Mouse (Mus musculus) layer of hippocampus, postnatal 25 days (tissue): ENCODE data around the gene D430041D05Rik. TPM values are rescaled to one million over a fixed set of nuclear protein-coding genes. Genes with fewer than 3 reads are reported as not detected.
A peak's percentile ranks its signal among the peaks of the same experiment; 100 is the strongest.

Experiments used
- DNase-seq, 2 experiments: peaks; one replicate each; pipeline ENCODE4 v3.0.0; 2022; ENCODE audit warnings: mixed read lengths in 2 of 2, low spot score in 1 of 2; ENCODE audit errors: extremely low spot score in 1 of 2
- microRNA-seq, 2 experiments: library from miRNA; unstranded; fragments of <30 nt; microRNA quantifications; one replicate each; pipeline ENCODE4 v1.2.0; 2021
- total RNA-seq, 2 experiments: library from RNA; stranded (reverse); gene quantifications; 2 replicates each; pipeline ENCODE4 v1.2.3; 2021

The D430041D05Rik gene
- total RNA-seq, 2 experiments from 2014 or later, result 87.9 to 95.4 TPM

- DNase-seq, result no peak
These were observed 314.6 kb downstream of the D430041D05Rik start for GRCm38 (mm10) chr2:104096256-104096655.

GRCm38 (mm10) chr2:104095741-104096213 is 315.0 kb downstream of the D430041D05Rik start, which contains the start of gene Cd59a:
TSS of gene Cd59a (plus strand) at chr2:104095801.
- peak; percentile 16 to 32 for DNase-seq

GRCm38 (mm10) chr2:104093305-104093704 is 317.5 kb downstream of the D430041D05Rik start:
- DNase-seq, result no peak

Small RNA genes within 50 kb of the gene (microRNA-seq; reads per million reads assigned to microRNA genes)
- 0 reads per million in 2 experiments for gene Mir1902

Other genes starting within 250 kb of the D430041D05Rik start
- 10 to 100 TPM; 58.8 to 60.0 TPM for gene Hipk3, start 83.4 kb upstream of the D430041D05Rik start, total RNA-seq
- gene Cstf3, start 179.5 kb upstream of the D430041D05Rik start, total RNA-seq, result 10 to 100 TPM; 40.2 to 47.5 TPM